In the genomic region with DNA sequence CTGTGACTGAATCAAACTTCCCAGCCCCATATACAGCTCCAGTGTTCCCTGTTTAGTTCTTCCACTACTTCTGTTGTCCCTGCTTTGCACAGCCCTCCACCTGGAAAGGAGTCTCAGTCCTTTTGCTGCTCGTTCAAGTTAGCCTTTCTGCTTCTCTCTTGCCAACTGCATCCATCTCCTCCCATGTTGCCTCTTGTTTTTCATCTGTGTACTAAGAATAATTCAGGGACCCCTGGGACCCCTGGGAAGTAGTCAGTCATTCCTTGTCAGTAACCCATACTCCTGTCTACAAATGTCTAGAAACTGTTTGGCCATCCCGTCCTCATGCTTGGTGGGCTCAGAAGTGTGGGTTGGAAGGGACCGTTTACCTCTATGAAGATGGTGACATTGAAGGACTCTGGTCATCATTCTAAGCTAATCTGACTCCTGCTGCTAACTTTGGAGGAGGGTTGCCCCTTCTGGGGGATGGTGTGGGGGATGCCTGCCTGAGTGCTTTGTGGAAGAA, we compare ENCODE assay signal across 8 mouse cellular contexts. TPM values are rescaled to one million over a fixed set of nuclear protein-coding genes. Genes with fewer than 3 reads are reported as not detected.
DNase-seq lines count a peak whose midpoint lies in the region; ATAC-seq lines count a peak whose summit lies in the region.

No protein-coding gene starts in this region.

- ATAC-seq in liver, embryonic 11.5 days (replicated peaks; ENCODE audit: low FRiP score) = no peak
- no peak for ATAC-seq in embryonic facial prominence, embryonic 13.5 days (ENCODE audit: insufficient number of reproducible peaks, insufficient read depth, low FRiP score, low TSS enrichment, low read depth)
- ATAC-seq in neural tube, embryonic 12.5 days (ENCODE audit: low FRiP score, low read depth) = no peak

- 32% methylated on average over 3 of the region's 3 CpGs for WGBS in liver, embryonic 11.5 days
- 12% methylated on average over 3 of the region's 3 CpGs for WGBS in embryonic facial prominence, embryonic 13.5 days
- WGBS in neural tube, embryonic 12.5 days = 27% methylated on average over 3 of the region's 3 CpGs

- no peaks in the 10 kb centered on the region for H3K9me3 ChIP-seq in liver, embryonic 11.5 days (ENCODE audit: control insufficient read depth, low read length)
- no peaks in the 10 kb centered on the region for H3K9me3 ChIP-seq in embryonic facial prominence, embryonic 13.5 days
- no peaks in the 10 kb centered on the region for H3K9me3 ChIP-seq in neural tube, embryonic 12.5 days

- no peak for DNase-seq in liver, embryonic 11.5 days (ENCODE audit: low spot score)
- DNase-seq in liver = no peak
- DNase-seq in induced T-regulatory cell, adult 2 months (ENCODE audit: low read depth) = peak; percentile 29
- no peak for DNase-seq in ovary, postnatal 14 days (ENCODE audit: low spot score)
- DNase-seq in right cerebral cortex, adult 2 months (ENCODE audit: low spot score in 2 of 2) = no peak
- no peak for DNase-seq in urinary bladder, adult 18-20 months (ENCODE audit: low spot score in 2 of 2)

- H3K9ac ChIP-seq in liver, embryonic 11.5 days (ENCODE audit: low read depth, low read length) = peak overlapping the region; percentile 94
- H3K9ac ChIP-seq in embryonic facial prominence, embryonic 13.5 days = peak overlapping the region; percentile 94
- peak overlapping the region; percentile 85 for H3K9ac ChIP-seq in neural tube, embryonic 12.5 days

- H3K27me3 ChIP-seq in liver, embryonic 11.5 days (replicated peaks; ENCODE audit: control insufficient read depth, insufficient read depth, low read length) = no peaks in the 10 kb centered on the region
- no peaks in the 10 kb centered on the region for H3K27me3 ChIP-seq in embryonic facial prominence, embryonic 13.5 days
- H3K27me3 ChIP-seq in neural tube, embryonic 12.5 days (replicated peaks) = no peaks in the 10 kb centered on the region

- peak overlapping the region; percentile 94 for H3K4me3 ChIP-seq in liver, embryonic 11.5 days (ENCODE audit: low read depth, low read length)
- peak overlapping the region; percentile 85 for H3K4me3 ChIP-seq in embryonic facial prominence, embryonic 13.5 days
- H3K4me3 ChIP-seq in neural tube, embryonic 12.5 days = peak overlapping the region; percentile 79

- peaks cover 41% of the 10 kb centered on the region for H3K4me1 ChIP-seq in liver, embryonic 11.5 days (replicated peaks; ENCODE audit: control insufficient read depth, insufficient read depth, low read length)
- peaks cover 32% of the 10 kb centered on the region for H3K4me1 ChIP-seq in embryonic facial prominence, embryonic 13.5 days
- peaks cover 38% of the 10 kb centered on the region for H3K4me1 ChIP-seq in neural tube, embryonic 12.5 days

- H3K27ac ChIP-seq in liver, embryonic 11.5 days (ENCODE audit: low read depth, low read length) = peak overlapping the region; percentile 95
- peak overlapping the region; percentile 89 for H3K27ac ChIP-seq in embryonic facial prominence, embryonic 13.5 days
- no peak overlapping the region for H3K27ac ChIP-seq in neural tube, embryonic 12.5 days

- no peaks in the 10 kb centered on the region for H3K36me3 ChIP-seq in liver, embryonic 11.5 days (ENCODE audit: control insufficient read depth, insufficient read depth, low read length)
- H3K36me3 ChIP-seq in embryonic facial prominence, embryonic 13.5 days = peaks cover 6% of the 10 kb centered on the region; the same call in 1 of the 2 replicates
- no peaks in the 10 kb centered on the region for H3K36me3 ChIP-seq in neural tube, embryonic 12.5 days

- H3K4me2 ChIP-seq in liver, embryonic 11.5 days = peak overlapping the region; percentile 95
- H3K4me2 ChIP-seq in embryonic facial prominence, embryonic 13.5 days = peak overlapping the region; percentile 95
- H3K4me2 ChIP-seq in neural tube, embryonic 12.5 days (replicated peaks) = peak overlapping the region; percentile 88

RNA-seq across cellular contexts. Expression of a gene that starts 1.1 kb away (rescaled TPM):
- 21.9 and 22.0 TPM in 2 replicates for polyA plus RNA-seq in liver, embryonic 11.5 days (2014; fragmentation: Nextera tagmentation; extraction: Ambion mirVana)
- 29.4 and 35.7 TPM in 2 replicates for polyA plus RNA-seq in embryonic facial prominence, embryonic 13.5 days (2015; fragmentation: Nextera tagmentation; extraction: Ambion mirVana)
- 35.0 and 37.1 TPM in 2 replicates for polyA plus RNA-seq in neural tube, embryonic 12.5 days (2016; fragmentation: Nextera tagmentation; extraction: Ambion mirVana)

RNA-seq across cellular contexts. Expression of a gene that starts 18.5 kb away (rescaled TPM):
- polyA plus RNA-seq in liver, embryonic 11.5 days (2014; fragmentation: Nextera tagmentation; extraction: Ambion mirVana) = 6.8 and 9.0 TPM in 2 replicates
- 13.0 and 15.2 TPM in 2 replicates for polyA plus RNA-seq in embryonic facial prominence, embryonic 13.5 days (2015; fragmentation: Nextera tagmentation; extraction: Ambion mirVana)
- polyA plus RNA-seq in neural tube, embryonic 12.5 days (2016; fragmentation: Nextera tagmentation; extraction: Ambion mirVana) = 9.9 and 11.9 TPM in 2 replicates
